Mouse (Mus musculus) cerebellum, postnatal 4 days (tissue): Measurements from ENCODE around the gene Ccdc89.
A peak's percentile ranks its signal among the peaks of the same experiment; 100 is the strongest.

Experiments
- DNase-seq, 2 experiments: peaks; one replicate each; pipeline ENCODE4 v3.0.0; 2022; ENCODE audit warnings: low spot score in 2 of 2, mixed read lengths in 1 of 2

Ccdc89 gene

GRCm38 (mm10) chr7:90426020-90427001, at the start of gene Ccdc89:
Gene Ccdc89 (plus strand): TSS chr7:90426577.
- DNase-seq, result peak; percentile 39 to 73

DNA sequence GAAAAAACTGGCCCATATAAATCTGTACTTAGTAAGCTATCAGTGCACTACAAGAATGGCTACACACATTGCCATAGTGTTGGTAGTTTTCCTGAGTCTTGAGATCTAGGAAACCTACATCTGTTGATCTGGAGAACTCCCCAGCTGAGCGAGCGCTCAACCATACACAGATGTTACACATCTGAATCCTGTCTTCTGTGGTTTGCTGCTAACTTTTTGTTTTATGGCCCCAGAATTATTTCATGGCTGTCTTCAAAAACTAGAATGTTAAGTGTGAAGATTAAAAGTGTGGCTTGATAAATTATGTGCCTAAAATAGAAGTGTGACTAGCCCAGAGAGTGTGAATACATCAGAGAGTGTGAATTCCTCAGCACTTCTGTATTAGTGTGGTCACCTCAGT, 42.0 kb upstream of the Ccdc89 start:
- no peak for DNase-seq

- peak in 1 of 2 experiments; percentile 10 for DNase-seq
These were observed 39.4 kb upstream of the Ccdc89 start for GRCm38 (mm10) chr7:90386885-90387459.

DNA sequence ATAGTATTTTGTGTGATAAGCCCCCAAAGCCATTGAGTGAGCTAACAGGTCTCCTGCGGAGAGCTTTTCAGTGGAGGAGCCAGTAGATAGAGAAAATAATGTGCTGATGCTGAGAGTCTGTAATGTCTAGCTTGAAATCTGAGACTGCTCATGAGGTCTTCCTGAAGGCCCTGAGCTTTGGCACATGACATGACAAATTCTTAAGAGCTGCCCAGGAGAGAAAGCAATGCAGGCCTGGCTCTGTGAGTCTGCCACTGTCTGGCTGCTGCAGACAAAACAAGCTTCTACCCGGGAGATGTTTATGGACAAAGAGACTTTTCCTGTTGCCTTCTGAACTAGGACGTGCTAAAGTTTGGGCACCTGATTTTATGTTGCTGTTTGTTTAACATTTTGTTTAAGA, 36.6 kb upstream of the Ccdc89 start:
- DNase-seq, result no peak

DNA sequence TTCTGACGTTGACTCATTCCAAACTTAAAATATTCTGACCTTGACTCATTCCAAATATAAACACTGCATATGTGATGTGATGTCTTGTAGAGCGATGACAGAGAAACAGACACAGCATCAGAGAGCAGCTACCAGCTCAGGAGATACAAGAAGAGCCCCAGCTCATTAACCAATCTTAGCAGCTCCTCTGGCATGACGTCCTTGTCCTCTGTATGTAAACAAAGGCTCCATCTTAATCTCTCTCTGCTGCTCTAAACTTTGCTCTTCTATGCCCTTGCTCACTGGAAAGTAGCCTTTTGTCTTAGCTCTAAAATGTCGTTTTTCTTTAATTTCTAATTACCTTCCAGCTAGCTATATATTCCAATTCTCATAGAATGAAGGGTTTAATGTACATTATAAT, 31.3 kb upstream of the Ccdc89 start:
- no peak for DNase-seq

GRCm38 (mm10) chr7:90395928-90396327, 30.4 kb upstream of the Ccdc89 start:
- no peak for DNase-seq

GRCm38 (mm10) chr7:90409934-90410333, 16.4 kb upstream of the Ccdc89 start:
- DNase-seq, result peak; percentile 39 to 63

DNA sequence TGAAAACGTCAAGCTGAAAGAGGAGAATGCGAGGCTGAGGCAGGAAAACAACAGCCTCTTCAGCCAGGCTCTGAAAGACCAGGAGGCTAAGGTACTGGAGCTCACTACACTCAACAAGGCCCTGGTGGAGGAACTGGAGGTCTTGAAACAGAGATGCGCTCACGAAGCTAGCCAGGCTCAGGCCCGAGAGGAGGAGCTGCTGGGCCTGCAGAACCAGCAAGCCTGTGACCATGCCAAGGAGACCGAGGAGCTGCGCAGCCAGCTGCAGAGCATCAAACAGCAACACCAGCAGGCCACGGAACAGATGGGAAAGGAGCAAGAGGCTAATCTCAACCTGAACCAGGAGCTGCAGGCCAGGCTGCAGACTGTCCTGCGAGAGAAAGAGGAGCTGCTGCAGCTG, 629 bp downstream of the Ccdc89 start:
- no peak for DNase-seq

DNA sequence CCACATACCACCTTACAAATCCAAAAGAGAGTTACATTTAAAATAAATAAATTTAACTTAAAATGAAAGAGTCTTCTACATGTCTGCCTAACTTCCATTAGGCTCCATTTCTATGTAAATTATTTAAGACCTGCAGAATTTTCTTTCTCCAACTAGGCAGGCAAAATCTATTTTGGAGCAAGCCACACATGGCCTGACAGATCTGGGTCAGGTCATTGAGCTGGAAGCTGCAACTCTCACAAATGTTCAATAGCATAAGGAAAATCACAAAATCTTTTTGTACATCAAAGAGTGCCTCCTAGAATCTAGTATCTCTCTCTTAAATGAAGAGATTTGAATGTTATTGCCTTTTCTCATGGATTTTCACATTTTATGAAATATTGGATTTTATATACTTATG, 5.8 kb downstream of the Ccdc89 start:
- no peak for DNase-seq

DNA sequence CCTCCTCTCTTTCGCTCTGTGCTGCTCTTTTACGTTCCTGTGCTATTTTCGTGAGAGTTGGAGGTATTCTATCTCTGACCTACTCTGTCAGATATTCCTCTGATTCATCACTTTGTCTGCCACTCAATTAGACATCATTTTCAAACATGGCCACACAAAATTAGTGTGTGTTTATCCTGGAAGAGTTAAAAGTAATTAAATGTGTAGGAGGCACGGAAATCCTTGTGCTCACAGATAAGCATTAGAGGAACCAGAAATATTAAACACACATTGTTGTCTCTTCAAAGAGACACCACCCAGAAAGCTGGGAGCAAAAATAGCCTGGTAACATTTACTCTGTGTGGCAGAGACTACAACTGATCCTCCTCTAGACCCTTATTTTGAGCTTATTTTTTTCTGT, 13.7 kb downstream of the Ccdc89 start:
- DNase-seq, result no peak

DNA sequence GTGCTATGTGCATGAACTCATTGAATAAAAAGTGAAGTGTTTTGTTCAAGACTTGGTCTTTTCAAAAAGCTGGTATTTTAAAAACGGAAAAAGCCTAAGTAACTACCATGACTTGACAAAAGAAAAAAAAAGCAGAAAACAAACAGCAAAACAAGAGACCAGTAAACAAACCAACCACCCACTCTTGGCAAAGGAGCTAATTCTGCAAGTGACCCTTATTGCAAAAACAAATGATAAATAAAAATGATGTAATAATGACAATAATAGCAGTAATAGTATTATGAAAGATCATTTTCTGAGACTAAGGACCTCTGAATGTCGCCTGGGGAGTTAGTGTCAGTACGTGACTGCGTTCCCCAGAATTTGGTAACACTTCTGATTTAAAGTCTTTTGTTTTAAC, 15.7 kb downstream of the Ccdc89 start:
- no peak for DNase-seq

DNA sequence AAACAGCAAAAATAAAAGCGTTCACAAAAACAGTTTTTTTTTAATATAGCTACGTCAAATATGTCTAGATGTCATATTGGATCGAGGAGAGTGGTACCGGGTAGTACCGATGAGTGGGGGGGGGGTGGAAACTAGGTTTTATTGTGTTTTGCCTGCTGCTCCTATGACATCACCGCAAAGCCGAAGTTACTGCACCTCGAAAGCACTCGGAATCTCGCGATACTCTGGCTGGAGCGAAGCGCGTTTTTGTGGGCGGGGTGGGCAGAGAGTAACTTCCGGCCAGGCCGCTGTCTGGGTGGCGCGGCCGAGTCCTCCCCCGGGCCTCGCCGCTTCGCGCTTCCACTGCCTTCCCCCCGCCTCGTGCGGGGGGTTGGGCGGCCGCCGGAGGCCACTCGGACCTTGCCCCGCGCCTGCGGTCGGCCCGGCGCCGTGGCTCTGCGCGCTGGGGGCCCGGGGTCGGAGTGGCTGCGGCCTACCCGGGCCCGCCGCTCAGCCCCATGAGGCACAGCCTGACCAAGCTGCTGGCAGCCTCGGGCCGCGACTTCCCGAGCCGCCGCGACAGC, 16.2 kb downstream of the Ccdc89 start, which contains the start of gene Crebzf:
Gene Crebzf, plus strand, starts transcription at position 212 of the 563 bp plus-strand sequence.
- DNase-seq, result peak; percentile 79 to 92

DNA sequence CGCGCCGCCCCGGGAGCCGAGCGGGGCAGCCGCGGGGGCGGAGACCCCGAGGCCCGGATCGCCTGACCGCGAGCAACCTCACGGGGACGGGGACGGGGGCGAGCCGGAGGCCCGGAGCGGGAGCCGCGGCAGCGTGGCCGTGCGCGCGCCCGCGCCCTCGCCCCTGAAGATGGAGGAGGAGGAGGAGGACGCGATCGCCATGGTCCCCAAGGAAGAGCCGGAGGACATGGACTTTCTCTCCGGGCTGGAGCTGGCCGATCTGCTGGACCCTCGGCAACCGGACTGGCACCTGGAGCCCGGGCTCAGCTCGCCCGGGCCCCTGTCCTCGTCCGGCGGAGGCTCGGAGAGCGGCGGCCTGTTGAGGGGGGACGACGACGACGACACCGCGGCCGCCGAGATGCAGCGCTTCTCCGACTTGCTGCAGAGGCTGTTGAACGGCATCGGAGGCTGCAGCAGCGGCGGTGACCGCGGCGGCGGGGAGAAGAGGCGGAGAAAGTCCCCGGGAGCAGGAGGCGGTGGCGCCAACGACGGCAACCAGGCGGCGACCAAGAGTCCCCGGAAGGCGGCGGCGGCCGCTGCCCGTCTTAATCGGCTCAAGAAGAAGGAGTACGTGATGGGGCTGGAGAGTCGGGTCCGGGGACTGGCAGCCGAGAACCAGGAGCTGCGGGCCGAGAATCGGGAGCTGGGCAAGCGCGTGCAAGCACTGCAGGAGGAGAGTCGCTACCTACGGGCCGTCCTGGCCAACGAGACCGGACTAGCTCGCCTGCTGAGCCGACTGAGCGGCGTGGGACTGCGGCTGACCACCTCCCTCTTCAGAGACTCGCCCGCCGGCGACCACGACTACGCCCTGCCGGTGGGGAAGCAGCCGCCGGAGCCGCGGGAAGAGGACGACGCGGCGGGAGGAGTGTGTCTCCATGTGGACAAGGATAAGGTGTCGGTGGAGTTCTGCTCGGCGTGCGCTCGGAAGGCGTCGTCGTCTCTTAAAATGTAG, 17.0 kb downstream of the Ccdc89 start:
- DNase-seq, result peak; percentile 50 to 78

- DNase-seq, result no peak
These were observed 17.8 kb downstream of the Ccdc89 start for GRCm38 (mm10) chr7:90444206-90444605.

GRCm38 (mm10) chr7:90456149-90456844, 29.9 kb downstream of the Ccdc89 start:
- no peak for DNase-seq

DNA sequence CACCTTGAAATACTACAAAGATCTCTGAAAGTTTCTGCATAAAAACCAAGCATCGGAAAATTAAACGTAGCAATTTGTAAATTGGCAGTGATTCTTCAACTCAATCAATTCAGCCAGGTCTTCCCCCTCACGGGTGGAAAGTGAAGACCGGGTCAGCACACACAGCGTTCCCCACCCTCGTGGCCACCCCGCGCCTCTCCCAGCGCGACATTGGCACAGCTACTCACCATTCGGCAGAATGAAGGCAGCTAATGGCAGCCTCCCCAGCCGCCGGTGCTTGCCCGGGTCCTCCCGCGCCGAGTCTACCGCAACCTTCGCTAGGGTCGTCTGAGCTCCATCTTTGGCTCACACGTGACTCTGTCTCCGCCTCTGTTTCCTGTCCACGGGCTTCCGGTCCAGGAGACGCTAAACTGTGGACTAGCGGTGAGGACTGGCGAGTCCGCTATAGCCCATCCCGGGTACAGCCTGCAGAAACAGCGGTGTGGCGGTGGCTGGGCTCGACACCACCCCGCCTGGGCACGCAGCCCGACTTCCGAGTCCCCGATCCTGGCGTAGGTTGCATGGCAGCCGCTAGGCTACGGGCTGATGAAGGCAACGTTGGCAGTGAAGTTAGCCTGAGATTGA, 30.6 kb downstream of the Ccdc89 start, which contains the start of gene Tmem126a:
Gene Tmem126a, minus strand, starts transcription at position 385 of the 624 bp plus-strand sequence.
- DNase-seq, result peak; percentile 68 to 84

GRCm38 (mm10) chr7:90457517-90457916, 31.1 kb downstream of the Ccdc89 start:
- DNase-seq, result no peak

DNA sequence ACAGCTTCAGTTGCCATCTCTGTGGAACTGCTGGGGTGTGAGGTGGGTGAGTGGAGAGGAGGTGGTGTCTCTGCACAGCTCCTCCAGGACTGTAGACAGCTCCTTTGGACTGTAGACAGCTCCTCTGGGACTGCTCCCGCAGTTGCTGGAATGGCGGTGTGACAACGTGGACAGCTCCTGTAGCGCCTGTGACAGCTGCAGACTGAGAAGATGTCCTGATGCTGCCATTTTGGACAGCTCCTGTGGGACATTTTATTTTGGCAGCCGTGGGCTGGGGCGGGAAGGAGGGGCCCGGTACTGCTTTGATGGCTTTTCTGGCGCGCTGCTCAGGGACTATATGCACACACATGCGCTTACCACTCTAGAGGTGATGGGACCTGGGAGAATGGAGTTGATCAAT, 34.0 kb downstream of the Ccdc89 start:
- no peak for DNase-seq

GRCm38 (mm10) chr7:90460930-90461329, 34.6 kb downstream of the Ccdc89 start:
- DNase-seq, result no peak

DNA sequence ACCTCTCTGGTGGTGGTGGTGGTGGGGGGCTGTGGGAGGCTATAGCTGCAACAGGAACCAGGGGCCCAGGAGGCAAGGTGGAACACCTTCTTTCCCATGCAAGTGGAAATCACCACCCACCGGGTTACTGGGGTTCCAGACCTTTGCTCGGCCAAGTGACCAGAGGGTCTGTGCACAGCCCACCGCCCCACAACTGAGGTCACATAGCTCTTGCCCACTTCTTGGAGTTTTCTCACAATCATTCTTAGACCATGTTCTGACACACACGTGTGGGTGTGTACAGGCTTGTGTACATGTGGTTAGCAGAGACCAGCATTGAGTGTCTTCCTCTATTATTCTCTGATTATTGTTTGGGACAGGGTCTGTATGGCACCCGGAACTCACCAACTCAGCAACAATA, 35.1 kb downstream of the Ccdc89 start:
- DNase-seq, result no peak
